Mouse (Mus musculus) myocyte (in vitro differentiated cells): ENCODE measurements around the gene Map3k14.

Experiments
- POLR2A ChIP-seq: IDR thresholded peaks from one replicate; pipeline ENCODE4 v1.6.1; 2011; ENCODE audit warnings: low read depth, mild to moderate bottlenecking, control low read depth, moderate library complexity; ENCODE audit not compliant: insufficient read length
- POLR2AphosphoS2 ChIP-seq: IDR thresholded peaks from one replicate; pipeline ENCODE4 v1.6.1; 2011; ENCODE audit warnings: low read depth, control low read depth; ENCODE audit not compliant: insufficient read length
- TCF12 ChIP-seq: IDR thresholded peaks from one replicate; pipeline ENCODE4 v1.6.1; 2011; ENCODE audit warnings: mild to moderate bottlenecking, control low read depth; ENCODE audit not compliant: poor library complexity, insufficient read depth, severe bottlenecking

DNA sequence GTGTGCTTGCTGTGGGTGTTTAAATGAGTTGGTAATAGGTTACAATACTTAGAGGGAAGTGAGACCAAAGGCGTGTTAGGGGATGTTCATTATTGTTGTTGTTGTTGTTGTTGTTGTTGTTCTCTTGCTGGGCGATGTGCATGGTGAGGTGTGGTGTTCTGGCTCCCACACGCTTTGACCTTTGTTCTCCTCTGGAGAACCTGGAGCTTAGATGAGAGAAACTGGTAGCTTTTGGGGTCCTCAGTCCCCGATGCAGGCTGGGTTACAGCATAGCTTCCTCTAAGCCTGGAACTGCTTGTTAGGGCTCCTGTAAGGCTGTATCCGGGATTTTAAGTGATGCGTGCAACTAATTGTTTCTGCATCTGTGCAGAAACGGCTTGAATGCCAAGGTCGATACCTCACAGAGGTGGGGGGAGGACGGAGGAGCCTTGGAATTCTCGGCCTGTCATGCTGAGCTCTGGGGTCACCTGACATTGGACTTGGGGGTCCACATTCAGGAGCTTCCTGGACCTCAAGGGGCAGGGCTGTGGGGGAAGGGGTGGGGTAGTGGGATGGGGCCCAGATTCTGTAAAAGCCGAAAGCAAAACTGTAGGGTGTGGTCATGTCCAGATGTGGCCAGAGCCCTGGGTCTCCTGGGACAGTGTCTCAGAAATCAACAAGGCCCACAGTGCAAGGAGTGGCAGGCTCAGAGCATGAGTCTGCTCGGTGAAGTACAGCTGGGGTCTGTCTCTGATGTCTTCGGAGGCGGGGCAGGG, 91.4 kb downstream of the Map3k14 start:
- TF ChIP-seq POLR2A (no peak), TCF12 (no peak), POLR2AphosphoS2 (no peak)
